Mouse (Mus musculus) layer of hippocampus, postnatal 14 days (tissue): ENCODE measurements around the gene Cipc. TPM values are rescaled to one million over a fixed set of nuclear protein-coding genes. Genes with fewer than 3 reads are reported as not detected.

Experiments used
- DNase-seq, 2 experiments: peaks; one replicate each; pipeline ENCODE4 v3.0.0; 2021 to 2022; ENCODE audit warnings: low spot score in 2 of 2, mixed read lengths in 1 of 2
- total RNA-seq, 2 experiments: library from RNA; stranded (reverse); gene quantifications; 2 replicates each; pipeline ENCODE4 v1.2.3; 2021

Cipc gene
- total RNA-seq, 2 experiments from 2014 or later: 60.4 to 63.6 TPM

- no peak for DNase-seq
Observed at GRCm38 (mm10) chr12:86930934-86931729, 15.7 kb upstream of the Cipc start.

GRCm38 (mm10) chr12:86931919-86932574 is 14.8 kb upstream of the Cipc start:
- DNase-seq: no peak

DNA sequence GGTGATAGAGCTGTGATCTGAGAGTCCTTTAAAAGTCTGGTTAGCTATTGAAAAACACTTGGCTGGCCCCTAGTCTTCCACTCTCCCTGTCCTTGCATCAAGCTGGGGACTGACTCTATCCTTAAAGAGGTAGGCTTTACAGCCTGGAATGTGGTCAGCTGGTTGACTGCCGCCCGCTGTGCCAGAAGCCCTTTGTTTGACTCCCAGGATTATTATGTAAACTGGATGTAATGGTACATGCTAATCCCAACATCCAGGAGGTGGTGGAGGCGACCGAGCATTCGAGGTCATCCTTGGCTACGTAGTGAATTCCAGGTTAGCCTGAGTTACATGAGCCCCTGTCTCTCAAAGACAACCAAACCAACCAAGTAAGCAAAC is 14.3 kb upstream of the Cipc start:
- no peak for DNase-seq

- DNase-seq: no peak
Observed at GRCm38 (mm10) chr12:86934748-86935147, 12.1 kb upstream of the Cipc start.

DNA sequence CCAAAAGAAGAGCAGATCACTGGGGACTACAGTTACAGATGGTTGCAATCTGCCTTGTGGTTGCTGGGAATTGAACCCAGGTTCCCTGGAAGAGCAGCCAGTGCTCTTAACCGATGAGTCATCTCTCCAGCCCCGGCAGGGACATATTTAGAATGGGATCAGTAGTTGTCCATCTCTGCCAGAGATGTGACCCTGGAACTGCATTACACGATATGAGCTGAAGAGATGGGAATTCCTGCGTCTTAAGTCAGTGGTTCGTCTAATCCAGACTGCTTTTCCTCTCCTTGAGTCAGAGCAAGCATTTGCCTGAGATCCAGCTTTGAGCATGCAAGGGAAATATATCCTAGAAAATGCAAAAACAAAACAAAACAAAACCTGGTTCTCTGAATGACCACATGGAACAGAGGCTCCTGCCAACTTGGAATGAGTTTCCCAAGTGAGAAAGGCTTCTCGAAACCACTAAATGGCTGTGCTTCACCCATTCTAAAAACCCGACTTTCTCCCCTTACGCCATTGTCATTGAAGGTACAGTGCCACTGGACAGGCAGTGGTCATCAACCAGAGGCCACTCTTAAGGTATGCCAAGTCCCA is 11.1 kb upstream of the Cipc start:
- no peak for DNase-seq

- DNase-seq: no peak
Observed at GRCm38 (mm10) chr12:86936587-86937343, 10.1 kb upstream of the Cipc start.

GRCm38 (mm10) chr12:86938571-86938970 is 8.3 kb upstream of the Cipc start:
- no peak for DNase-seq

DNA sequence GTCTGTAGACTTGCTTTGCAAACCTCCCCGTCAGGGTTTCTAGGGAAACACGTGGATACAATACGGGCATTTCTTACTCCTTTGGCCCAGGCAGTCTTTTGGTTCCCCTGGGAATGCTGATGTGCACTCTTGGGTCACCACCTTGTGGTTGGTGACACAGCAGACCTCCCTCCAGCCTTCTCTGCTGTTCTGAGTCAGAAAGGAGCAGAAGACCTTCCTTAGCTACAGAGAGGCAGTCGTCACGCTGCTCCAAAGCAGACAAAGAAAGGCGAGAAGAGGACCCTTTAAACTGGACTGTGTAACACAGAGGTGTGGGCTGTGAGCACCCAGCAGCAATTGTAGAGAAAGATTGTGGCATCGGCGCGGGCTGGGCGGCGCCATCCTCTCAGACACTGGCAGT is 5.7 kb upstream of the Cipc start:
- DNase-seq: peak in 1 of 2 experiments; percentile 33

DNA sequence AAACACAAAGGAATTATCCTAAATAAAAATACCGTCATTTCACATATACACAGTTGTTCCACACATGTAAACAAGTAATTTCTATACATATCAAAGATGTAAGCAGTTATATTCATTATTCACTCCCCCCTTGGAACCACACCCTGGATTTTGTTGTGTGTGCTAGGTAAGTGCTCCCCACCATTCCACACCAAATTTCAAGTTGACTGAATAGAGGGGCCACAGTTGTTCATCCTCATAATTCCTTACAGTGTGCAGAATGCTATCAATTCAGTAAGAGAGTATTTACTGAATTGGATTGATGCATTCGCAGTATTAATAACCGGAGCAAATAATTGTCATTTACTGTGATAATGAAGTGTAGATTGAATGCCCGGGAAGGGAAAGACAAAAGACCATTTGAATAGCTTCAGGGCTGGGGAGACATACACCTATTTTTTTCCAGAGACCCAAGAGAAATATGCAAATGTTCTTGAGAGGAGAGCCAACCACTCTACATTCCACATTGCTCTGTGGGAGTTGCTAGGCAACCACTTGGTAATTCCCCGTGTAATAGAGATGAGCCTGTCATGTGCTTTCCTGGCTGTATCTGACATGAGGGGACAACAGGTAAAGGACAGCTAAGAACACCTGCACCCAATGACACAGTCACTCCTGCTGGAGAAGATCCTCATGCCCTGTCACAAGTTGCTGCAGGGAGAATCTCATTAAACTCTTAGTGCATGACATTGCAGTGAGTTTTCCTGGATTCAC is 4.9 kb upstream of the Cipc start:
- peak in 1 of 2 experiments; percentile 51 for DNase-seq

DNA sequence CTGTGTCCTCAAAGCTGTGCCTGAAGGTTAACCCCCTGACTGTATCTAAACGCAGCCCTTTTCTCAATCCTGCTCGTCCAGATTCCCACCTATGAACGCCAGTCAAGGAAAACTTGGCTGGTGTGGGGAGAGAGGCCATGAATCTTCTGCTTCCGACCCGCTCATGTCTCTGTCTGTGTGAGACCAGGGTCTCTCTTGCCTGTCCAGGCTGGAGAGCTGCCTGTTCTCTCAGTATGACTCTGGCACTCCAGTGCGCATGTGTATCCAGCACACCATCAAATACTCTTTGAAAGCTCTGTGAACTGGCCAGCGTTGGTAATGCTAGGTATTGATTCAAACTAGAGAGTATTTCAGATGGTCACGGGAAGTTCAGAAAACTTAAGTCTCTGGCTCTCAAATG is 3.4 kb upstream of the Cipc start:
- no peak for DNase-seq

DNA sequence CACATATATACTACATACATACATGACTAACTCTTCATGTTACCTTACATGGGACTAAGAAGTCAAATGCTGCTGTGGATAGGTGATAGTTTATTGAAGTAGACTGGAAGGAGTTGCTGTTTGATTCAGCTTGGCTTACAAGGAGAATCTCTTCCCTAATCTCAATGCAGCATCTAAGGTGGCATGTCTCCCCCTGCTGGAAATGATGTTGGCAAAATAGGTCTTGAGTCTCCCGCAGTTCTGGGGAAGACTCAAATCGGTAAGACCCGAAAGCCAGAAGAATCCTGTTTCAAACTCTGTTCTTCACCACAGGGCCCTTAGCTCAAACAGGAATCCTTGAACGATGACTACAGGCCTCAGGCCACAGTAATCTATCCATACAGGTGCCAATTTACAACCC is 1.7 kb upstream of the Cipc start:
- peak; percentile 57 to 91 for DNase-seq

DNA sequence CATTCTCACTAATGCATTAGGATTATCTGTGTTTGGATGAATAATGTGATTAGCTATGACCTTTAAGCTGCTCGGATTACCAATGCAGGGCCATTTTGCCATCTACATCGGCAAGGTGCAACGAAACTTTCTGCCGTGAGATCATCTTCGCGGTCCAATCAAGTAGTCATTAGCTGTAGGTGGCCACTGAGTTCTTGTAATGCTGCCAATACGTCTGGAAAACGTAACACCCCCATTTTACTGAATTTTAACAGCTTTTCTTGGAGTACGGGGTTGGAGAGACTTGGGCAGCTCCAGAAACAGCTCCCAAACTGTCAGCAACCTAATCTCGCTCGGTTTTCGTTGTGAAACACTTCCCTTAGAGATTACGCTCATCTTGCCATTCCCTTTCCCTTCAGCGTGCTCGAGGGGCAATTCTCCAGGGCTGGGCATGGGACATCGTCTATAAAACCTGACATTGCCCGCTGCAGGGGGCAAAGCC is 502 bp upstream of the Cipc start:
- no peak for DNase-seq

DNA sequence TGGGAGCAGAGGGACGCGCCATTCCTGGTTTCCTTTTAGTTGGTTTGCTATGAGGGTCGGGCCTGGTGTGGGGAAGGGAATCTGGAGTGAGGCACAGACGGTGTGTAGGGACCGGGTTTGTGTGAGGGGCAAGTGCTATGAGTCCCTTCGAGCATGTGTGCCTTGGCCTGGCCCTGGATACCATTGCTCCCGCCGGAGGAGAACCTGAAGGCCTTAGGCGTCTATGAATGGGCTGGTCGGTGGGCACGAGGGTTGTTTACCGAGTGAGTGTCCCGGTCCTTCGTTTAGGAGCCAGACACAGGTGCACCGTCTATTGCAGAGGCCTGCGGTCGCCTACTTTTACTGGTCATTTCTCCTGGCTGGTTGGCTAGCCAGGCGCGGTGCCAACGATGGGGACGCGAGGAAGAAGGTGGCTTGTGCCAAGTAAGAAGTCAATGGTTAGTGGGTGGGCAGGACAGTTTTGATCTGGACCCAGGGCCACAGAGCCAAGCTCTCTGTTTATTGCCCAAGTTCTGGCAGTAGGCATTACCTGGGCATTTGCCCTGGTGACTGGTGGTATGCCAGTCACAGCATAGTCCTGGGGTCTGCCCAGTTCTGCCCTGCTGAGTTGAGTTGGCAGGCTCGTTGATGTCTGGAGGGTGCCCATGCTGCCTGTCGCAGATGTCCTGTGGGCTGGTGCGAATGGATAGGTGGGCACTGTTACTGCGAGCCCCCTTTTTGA is 998 bp downstream of the Cipc start:
- peak; percentile 76 to 85 for DNase-seq

- no peak for DNase-seq
Observed at GRCm38 (mm10) chr12:86948627-86949026, 1.8 kb downstream of the Cipc start.

DNA sequence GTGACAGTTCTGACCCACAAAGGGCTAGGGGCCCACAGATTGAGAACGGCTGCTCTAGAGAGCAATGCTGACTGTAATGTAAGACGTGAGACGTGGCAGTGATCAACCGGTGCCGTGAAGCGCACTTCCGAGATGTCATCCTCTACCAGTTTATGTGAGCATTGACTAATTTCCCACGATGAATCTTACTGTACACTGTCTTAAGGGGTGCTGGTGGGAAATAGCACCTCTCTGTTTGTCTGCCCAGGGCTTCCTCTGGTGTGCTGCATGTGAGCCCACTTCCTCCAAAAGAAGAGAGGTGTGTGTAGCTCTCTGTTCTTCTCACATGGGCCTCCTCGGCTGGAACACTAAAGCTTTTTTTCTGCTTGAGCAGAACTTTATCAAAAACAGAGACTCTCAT is 2.7 kb downstream of the Cipc start:
- no peak for DNase-seq

DNA sequence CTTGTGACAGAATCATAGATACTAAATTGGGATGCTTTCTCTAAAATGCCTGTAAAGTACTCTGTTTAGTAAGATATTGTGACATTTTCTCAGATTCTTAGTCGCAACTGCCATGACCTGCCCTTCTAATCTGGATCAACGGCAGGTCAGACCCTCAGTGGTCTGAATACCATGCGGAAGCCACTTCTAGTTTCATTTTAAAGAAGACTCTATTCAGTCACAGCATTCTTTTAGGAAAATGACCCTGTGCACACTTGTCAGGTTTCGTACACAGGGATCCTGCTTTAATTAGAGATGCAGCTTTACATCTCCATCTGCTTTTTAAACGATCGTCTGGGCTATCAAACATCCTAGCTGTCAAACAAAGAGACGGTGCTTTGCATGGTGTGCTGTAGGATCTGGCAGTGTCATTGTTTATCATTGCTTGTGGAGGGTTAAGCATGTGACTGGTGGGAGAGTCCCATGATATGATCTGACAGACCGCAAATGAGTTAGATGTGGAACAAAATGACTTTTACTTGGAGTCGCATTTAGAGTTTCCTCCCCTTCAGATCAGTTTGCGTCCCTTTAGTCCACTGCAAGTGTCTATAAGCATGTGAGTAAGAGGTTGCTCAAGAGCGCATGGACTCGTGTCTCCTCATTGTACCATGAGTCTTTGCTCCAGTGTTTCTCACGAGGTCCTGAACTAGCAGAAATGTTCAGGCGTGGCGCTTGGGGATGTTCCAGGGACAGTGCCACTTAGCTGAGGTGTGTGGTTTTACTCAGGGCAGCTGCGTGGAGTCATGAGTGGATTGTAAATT is 3.5 kb downstream of the Cipc start:
- no peak for DNase-seq

DNA sequence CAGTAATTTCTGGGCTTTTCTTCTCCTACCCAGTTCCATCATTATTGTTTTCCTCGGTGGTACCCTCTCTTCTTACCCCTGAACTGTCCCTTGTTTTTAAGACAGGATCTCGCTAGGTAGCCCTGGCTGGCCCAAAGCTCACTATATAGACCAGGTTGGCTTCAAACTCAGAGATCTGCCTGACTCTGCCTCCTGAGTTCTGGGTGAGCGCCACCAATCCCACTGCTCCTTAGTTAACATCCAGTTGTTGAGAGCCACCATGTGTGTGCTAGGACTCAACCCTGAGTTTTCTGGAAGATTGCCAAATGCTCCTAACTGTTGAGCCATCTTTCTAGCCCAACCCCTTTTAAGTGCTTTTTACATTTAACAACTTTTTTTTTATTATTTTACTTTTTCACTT is 4.1 kb downstream of the Cipc start:
- DNase-seq: no peak

GRCm38 (mm10) chr12:86952331-86952850 is 5.5 kb downstream of the Cipc start:
- DNase-seq: no peak

DNA sequence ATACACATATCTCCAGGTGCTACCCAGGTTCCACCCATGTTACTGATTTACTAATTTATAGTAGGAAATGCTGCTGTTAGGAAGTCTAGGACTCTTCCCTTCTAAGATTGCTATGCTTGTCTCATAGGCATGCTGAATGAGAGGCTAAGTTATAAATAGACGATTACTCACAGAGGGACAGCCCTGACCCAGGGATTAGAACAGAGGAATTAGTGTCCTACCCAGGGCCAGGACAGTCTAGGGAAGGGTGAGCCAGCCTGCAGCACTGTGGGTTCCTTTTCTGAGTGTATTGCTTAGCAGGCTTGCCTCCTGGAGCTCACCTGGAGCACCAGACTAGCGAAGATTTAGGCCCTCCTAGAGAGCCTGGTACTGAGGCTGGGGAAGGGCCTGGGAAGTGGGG is 9.1 kb downstream of the Cipc start:
- DNase-seq: no peak
